Mouse (Mus musculus) G1E (cell line): ENCODE data around the gene Cct8l1. TPM values are rescaled to one million over a fixed set of nuclear protein-coding genes. Genes with fewer than 3 reads are reported as not detected.

Experiments
- ATAC-seq: 2 replicates; pipeline ENCODE4 v1.8.0; 2016; ENCODE audit warnings: mild to moderate bottlenecking; ENCODE audit not compliant: insufficient number of reproducible peaks, poor library complexity, low FRiP score, severe bottlenecking; ENCODE audit errors: extremely low read depth
- DNase-seq: peaks from one replicate; pipeline ENCODE4 v3.0.0; 2012; ENCODE audit warnings: low spot score
- H3K27me3 ChIP-seq: 2 replicates; pipeline ENCODE4 v1.6.1; 2012; ENCODE audit warnings: mild to moderate bottlenecking, low read length, inconsistent platforms; ENCODE audit not compliant: insufficient read depth
- H3K36me3 ChIP-seq: replicated peaks from 2 replicates; pipeline ENCODE3; 2012; ENCODE audit warnings: mild to moderate bottlenecking, inconsistent platforms
- H3K4me1 ChIP-seq: 2 replicates; pipeline ENCODE4 v1.6.1; 2012; ENCODE audit warnings: low read depth, low read length, inconsistent platforms, mixed read lengths; ENCODE audit not compliant: insufficient read depth
- H3K4me3 ChIP-seq: 2 replicates; pipeline ENCODE4 v1.5.1; 2012; ENCODE audit warnings: low read depth, mild to moderate bottlenecking, inconsistent platforms, low read length, moderate library complexity, mixed read lengths
- H3K9me3 ChIP-seq: replicated peaks from 2 replicates; pipeline ENCODE4 v1.6.1; 2012; ENCODE audit warnings: inconsistent platforms
- CTCF ChIP-seq: IDR thresholded peaks from 2 replicates; pipeline ENCODE4 v1.5.1; 2012; ENCODE audit warnings: low read depth, low read length, inconsistent platforms, mixed read lengths
- GATA1 ChIP-seq: IDR thresholded peaks from 2 replicates; pipeline ENCODE4 v1.6.1; 2012; ENCODE audit warnings: borderline replicate concordance, low read length, inconsistent platforms, mixed read lengths
- GATA2 ChIP-seq: IDR thresholded peaks from 2 replicates; pipeline ENCODE4 v1.6.1; 2012; ENCODE audit warnings: low read depth, low read length, inconsistent platforms, borderline replicate concordance
- POLR2AphosphoS5 ChIP-seq: IDR thresholded peaks from 2 replicates; pipeline ENCODE4 v1.6.1; 2012; ENCODE audit warnings: low read depth, low read length, inconsistent platforms; ENCODE audit not compliant: insufficient replicate concordance
- TAL1 ChIP-seq: conservative IDR thresholded peaks from 2 replicates; pipeline ENCODE4 v1.6.1; 2012; ENCODE audit warnings: low read depth, low read length, inconsistent platforms, mixed read lengths
- polyA plus RNA-seq: library from polyadenylated mRNA; stranded (reverse); fragments of >175 nt; gene quantifications from 2 replicates; pipeline ENCODE4 v1.2.3, GENCODE M21; 2012
- total RNA-seq, 2 experiments: library from RNA; stranded (forward) in 1 of 2; stranded (reverse) in 1 of 2; fragments of 200-1000 nt in 1 of 2; fragments of >200 nt in 1 of 2; fragmentation: Nextera tagmentation in 1 of 2; gene quantifications; 2 replicates each; pipeline ENCODE4 v1.2.3; 2014 to 2017

Cct8l1 gene
- total and polyA plus RNA-seq, 3 experiments = 0.05 TPM; not detected in 2

- Histone ChIP-seq H3K9me3 (no peaks in the 10 kb centered on the region), H3K27me3 (no peaks in the 10 kb centered on the region), H3K4me3 (peak within 1 kb of the TSS; percentile 95), H3K36me3 (peaks cover 3% of the 10 kb centered on the region), H3K4me1 (peaks cover 29% of the 10 kb centered on the region)
- DNase-seq (peak; percentile 36), ATAC-seq (no peak)
- TF ChIP-seq TAL1 = no peak
- TF ChIP-seq GATA2 = no peak
- TF ChIP-seq POLR2AphosphoS5 = no peak
- no peak for TF ChIP-seq GATA1
- no peak for TF ChIP-seq CTCF
Measured at GRCm38 (mm10) chr5:25498346-25498820, 17.5 kb upstream of the Cct8l1 start, which contains the start of gene Kmt2c. TSS of gene Kmt2c (minus strand) at chr5:25498783.

GRCm38 (mm10) chr5:25498821-25499422 is 16.9 kb upstream of the Cct8l1 start:
- ATAC-seq (peak; percentile 31; the same call in 1 of the 2 replicates), DNase-seq (peak; percentile 78)
- Histone ChIP-seq H3K27me3 (no peaks in the 10 kb centered on the region), H3K4me3 (peak overlapping the region; percentile 95), H3K9me3 (no peaks in the 10 kb centered on the region), H3K4me1 (peaks cover 27% of the 10 kb centered on the region), H3K36me3 (peaks cover 3% of the 10 kb centered on the region)
- no peak for TF ChIP-seq CTCF
- no peak for TF ChIP-seq GATA2
- no peak for TF ChIP-seq TAL1
- TF ChIP-seq GATA1 = no peak
- no peak for TF ChIP-seq POLR2AphosphoS5

DNA sequence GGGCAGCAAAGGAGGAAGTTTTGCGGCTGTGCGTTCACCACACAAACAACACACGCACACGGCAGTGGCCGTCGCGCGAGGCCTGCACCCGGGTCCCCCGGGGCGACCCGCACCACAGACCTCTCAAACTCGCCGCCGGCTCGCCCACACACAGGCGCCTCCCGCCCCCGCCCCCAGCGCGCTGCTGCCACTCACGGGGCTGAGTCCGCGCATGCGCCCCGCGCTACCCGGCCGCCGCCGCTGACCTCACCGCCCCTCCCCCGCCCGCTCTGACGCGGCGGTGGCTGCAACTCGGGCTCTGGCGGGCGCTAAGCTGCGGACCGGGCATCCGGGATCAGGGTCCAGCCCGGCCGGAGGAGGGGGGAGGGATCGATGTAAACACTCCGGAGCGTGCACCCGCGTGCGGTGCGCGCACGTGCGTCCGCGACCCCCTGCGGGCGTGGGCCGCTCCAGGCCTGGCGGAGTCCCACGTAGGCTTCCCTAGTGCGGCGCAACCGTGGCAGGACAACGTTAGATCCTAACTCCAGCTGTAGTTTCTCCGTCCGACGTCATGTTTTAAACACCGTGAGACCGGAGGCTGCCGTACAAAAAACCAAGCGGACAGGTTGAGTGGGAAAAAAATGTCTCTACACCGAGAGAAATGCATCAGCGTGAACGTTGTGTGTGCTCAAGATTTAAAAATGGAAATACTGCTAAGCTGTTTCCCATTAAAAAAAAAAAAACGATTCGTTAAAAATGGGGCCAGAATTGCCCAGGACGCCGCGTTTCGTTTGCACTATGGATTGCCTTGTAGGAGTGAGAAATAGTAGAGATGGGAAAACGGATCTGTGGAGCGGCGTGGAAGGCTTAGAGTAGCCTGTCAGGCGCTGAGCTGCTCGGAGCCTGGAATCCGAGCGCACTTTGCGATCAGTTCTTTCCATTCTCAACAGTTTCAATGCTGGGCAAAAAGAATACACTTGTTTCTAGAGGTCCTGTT is 16.2 kb upstream of the Cct8l1 start:
- Histone ChIP-seq H3K4me3 (peak overlapping the region; percentile 95), H3K36me3 (peaks cover 4% of the 10 kb centered on the region), H3K4me1 (peaks cover 21% of the 10 kb centered on the region), H3K27me3 (no peaks in the 10 kb centered on the region), H3K9me3 (no peaks in the 10 kb centered on the region)
- peak; percentile 32 for ATAC-seq
- TF ChIP-seq GATA1 = no peak
- TF ChIP-seq CTCF = no peak
- TF ChIP-seq GATA2 = no peak
- no peak for TF ChIP-seq TAL1
- no peak for TF ChIP-seq POLR2AphosphoS5
- DNase-seq = peak; percentile 89

DNA sequence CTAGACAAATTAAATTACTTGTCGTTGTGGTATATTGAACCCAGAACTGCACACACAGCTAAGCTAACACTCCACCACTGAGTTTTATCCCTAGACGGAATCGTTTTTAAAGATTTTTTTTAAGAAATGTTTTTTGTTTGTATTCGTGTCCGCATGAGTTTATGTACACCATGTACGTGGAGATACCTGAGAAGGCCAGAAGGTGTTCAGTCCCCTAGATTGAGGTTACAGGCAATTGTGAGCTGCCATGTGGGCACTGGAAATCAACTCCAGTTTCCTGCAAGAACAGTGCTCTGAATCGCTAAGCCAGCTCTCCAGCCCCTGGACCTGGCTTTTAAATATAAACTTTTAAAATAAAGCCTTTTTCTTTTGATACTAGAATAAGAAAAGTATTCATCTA is 15.2 kb upstream of the Cct8l1 start:
- H3K4me3 ChIP-seq = no peak overlapping the region; the same call in 1 of the 2 replicates
- no peak for DNase-seq
- no peak for ATAC-seq
- H3K27me3 ChIP-seq = no peaks in the 10 kb centered on the region
- no peaks in the 10 kb centered on the region for H3K9me3 ChIP-seq
- H3K4me1 ChIP-seq = peaks cover 18% of the 10 kb centered on the region
- TF ChIP-seq CTCF = no peak
- TF ChIP-seq GATA1 = no peak
- TF ChIP-seq TAL1 = no peak
- TF ChIP-seq GATA2 = no peak
- no peak for TF ChIP-seq POLR2AphosphoS5
- H3K36me3 ChIP-seq = peaks cover 4% of the 10 kb centered on the region

DNA sequence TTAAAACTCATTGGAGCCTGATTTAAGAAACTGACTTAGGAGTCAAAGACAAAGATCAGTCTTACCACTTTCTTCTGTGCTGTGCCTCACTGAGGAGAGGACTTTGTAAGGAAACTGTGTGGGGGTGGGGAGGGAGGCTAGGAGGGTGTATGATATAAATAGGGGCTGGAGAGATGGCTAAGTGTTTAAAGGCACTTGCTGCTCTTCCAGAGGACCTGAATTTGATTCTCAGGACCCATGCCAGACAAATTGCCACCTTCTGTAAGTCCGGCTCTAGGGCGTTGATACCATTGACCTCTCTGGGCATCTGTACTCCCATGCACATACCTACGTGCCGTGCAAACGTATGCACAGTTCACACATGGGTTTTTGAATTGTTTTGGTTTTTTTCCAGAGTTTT is 9.8 kb upstream of the Cct8l1 start:
- ATAC-seq (no peak), DNase-seq (no peak)
- Histone ChIP-seq H3K27me3 (no peaks in the 10 kb centered on the region), H3K4me3 (no peak overlapping the region), H3K9me3 (no peaks in the 10 kb centered on the region), H3K4me1 (peaks cover 2% of the 10 kb centered on the region; the same call in 1 of the 2 replicates), H3K36me3 (peaks cover 4% of the 10 kb centered on the region)
- no peak for TF ChIP-seq GATA2
- no peak for TF ChIP-seq CTCF
- no peak for TF ChIP-seq GATA1
- no peak for TF ChIP-seq TAL1
- no peak for TF ChIP-seq POLR2AphosphoS5

- H3K27me3 ChIP-seq = peaks cover 15% of the 10 kb centered on the region; the same call in 1 of the 2 replicates
- no peak for TF ChIP-seq TAL1
- TF ChIP-seq CTCF = no peak
- DNase-seq = no peak
- ATAC-seq = no peak
- H3K36me3 ChIP-seq = no peaks in the 10 kb centered on the region
- peaks cover 2% of the 10 kb centered on the region; the same call in 1 of the 2 replicates for H3K4me1 ChIP-seq
- no peak overlapping the region for H3K4me3 ChIP-seq
- H3K9me3 ChIP-seq = no peaks in the 10 kb centered on the region
Measured at GRCm38 (mm10) chr5:25516301-25516895, 531 bp downstream of the Cct8l1 start.
